Mouse (Mus musculus) layer of hippocampus, postnatal 25 days (tissue): ENCODE data around the gene Peli2. TPM values are rescaled to one million over a fixed set of nuclear protein-coding genes. Genes with fewer than 3 reads are reported as not detected.

ENCODE experiments used
- DNase-seq, 2 experiments: peaks; one replicate each; pipeline ENCODE4 v3.0.0; 2022; ENCODE audit warnings: mixed read lengths in 2 of 2, low spot score in 1 of 2; ENCODE audit errors: extremely low spot score in 1 of 2
- total RNA-seq, 2 experiments: library from RNA; stranded (reverse); gene quantifications; 2 replicates each; pipeline ENCODE4 v1.2.3; 2021

Gene Peli2
- total RNA-seq, 2 experiments from 2014 or later: 17.6 to 28.2 TPM

GRCm38 (mm10) chr14:48258696-48259366 lies 138.2 kb downstream of the Peli2 start:
- no peak for DNase-seq

DNA sequence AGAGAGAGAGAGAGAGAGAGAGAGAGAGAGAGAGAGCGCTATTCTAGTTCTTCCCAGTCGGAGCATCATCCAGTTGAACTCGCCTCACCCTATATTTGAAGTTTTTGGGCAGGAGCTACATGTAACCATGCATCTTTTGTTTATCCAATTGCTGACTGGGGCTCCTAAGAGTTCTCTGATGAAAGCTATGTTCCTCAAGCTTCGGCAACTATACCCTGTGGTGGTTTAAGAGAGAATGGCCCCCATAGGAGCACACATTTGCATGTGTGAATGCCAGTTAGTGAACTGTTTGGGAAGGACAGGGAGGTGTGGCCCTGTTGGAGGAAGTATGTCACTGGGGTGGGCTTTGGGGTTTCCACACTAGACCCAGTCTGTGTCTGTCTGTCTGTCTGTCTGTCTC lies 142.5 kb downstream of the Peli2 start:
- DNase-seq: no peak

- DNase-seq: no peak
Measured at GRCm38 (mm10) chr14:48266710-48267109, 146.1 kb downstream of the Peli2 start.

DNA sequence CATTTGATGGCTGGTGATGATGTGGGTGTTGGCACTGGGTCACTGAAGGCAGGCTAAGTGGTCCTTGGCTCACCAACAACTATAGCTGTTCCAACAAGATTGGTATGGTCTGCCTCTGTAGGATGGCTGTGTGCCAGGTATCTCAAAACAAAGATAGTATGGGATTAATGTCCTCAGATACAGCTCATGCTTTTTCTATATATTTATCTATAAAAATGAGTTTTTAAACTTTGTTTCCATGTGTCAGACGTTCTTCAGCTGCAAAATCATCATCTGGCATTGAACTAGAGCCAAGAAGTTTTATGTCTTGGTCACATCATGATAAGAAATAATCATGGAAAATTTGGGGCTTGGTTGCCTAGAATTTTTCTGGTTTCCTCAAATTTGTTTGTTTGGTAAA lies 157.7 kb downstream of the Peli2 start:
- DNase-seq: no peak

DNA sequence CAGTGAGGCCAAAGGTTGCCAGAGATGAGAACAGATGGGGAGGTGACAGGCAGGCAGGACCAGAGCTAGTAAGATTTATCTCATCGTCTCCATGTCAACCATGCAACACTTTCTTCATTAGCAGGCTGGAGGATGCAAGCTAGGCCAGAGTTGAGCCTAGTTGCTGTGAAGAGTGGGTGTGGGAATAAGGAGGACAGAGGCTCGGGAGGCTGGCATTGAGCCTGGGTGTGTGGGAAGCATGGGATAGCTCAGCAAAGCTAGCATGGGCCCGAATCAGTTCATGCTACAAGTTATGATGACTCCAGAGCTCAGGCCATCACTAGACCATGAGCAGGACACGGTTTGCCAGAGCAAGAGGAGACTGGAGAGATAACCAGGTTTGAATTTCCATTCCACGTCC lies 166.3 kb downstream of the Peli2 start:
- no peak for DNase-seq

DNA sequence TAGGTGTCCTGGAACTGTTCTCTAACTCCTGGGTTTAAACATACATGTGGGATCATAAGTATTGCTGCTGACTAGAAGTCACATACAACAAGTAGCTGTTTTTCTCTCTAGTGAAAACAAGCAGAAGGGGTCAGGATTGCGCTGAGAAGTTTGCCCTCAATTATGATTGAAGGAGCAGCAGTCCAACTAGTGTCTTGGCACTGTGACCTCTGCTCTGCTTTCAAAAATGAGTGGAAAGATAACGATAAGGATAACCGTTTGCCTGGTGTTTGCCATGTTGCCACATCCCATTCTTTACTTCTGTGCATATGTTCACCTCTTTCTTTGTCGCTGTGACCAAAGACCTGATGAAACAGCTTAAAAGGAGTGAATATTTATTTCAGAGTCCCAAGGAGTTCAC lies 167.0 kb downstream of the Peli2 start:
- DNase-seq: no peak

DNA sequence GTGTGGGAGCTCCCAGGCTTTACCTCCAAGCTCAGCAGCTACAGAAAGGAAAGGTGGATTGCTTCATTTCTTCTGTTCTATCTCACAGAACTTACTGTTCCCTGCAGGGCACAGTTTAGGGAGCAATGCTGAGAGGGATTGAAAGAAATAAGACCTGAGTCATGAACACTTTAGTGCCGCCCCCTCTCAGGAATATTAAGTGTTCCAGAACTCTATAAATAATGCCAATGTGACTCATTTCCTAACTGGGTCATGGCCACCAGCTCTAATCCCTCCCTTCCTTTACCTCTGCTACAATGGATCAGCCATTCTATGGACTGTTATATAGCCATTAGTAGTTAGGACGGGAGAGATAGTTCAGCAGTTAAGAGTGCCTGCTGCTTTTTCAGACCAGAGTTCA lies 168.0 kb downstream of the Peli2 start:
- DNase-seq: no peak

- DNase-seq: no peak
Measured at GRCm38 (mm10) chr14:48289602-48290599, 169.3 kb downstream of the Peli2 start.

GRCm38 (mm10) chr14:48293498-48293897 lies 172.9 kb downstream of the Peli2 start:
- DNase-seq: no peak

DNA sequence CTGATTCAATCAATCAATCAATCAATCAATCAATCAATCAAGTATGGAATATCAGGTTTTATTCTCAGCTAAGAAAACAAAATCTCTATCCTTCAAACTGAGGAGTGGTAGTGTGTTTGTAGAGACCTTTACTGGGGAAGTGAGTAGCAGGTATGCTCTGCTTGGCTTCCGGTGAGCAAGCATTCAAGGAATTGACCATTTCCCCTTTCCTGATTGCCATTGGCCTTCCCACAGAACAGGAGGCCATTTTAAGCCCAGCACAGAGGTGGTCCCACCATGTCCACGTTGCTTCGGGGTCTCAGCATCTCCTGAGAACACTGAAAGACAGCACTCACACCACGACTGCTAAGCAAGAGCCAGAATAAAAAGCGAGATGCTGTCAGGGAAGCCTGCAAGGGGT lies 174.8 kb downstream of the Peli2 start:
- DNase-seq: no peak

GRCm38 (mm10) chr14:48295815-48296271 lies 175.2 kb downstream of the Peli2 start:
- DNase-seq: no peak

GRCm38 (mm10) chr14:48296820-48297219 lies 176.2 kb downstream of the Peli2 start:
- no peak for DNase-seq

- DNase-seq: no peak
Measured at GRCm38 (mm10) chr14:48302471-48303186, 182.0 kb downstream of the Peli2 start.

DNA sequence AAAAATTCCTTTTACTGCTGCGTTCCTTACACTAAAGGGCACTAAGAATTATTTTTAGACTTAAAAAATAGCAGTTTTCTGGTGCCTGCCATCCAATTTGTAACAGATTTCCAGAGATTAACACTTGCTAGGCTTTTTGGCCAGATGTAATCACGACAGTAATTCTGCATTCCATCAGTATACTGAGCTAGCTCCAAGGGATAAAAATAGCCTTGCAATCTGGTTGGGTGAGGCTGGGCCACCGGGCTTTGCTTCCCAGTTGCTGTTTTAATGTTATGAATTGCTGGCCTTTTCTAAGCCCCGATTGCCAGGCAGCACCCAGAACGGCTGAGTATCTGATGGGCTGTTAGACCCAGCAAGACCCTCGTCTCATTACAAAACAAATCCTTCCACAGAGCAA lies 182.6 kb downstream of the Peli2 start:
- DNase-seq: no peak

DNA sequence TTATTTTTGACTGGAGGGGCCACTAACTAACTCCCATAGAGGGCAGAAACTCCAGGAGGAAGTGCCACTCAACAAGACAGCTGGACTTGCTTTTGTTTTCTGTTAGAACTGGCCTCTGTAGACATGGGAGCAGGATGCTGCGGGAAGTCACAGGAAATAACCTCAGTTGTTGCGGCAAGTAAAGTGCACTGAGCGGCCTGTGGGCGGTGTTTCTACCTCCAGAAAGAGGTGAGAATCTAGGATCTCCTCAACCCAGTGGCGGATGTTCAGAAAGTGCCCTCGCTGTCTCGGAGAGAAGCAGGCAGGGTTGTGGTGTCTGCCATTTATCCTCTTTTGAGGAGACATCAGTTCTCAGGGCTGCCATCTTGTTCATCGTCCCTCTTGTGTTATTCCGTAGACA lies 183.2 kb downstream of the Peli2 start:
- DNase-seq: no peak

GRCm38 (mm10) chr14:48313234-48313633 lies 192.6 kb downstream of the Peli2 start:
- no peak for DNase-seq

DNA sequence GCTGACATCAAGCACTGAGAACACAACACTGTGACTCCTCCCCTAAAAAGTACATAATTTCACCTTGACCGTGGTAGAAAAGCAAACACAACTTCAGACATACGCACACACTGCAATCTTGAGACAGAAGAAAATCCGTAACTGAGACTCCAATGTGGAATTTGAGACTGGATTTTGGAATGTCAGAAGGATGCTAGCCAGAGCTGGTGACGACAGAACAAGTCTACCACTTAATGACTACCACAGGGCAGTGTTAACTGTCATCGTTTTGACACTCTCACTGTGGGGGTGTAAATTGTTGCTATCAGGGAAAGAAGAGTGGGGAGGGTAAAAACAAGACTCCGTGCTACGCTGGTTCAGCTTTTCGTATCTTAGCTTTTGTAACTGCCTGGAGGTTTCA lies 195.8 kb downstream of the Peli2 start:
- DNase-seq: no peak

GRCm38 (mm10) chr14:48323771-48324459 lies 203.3 kb downstream of the Peli2 start:
- DNase-seq: no peak

DNA sequence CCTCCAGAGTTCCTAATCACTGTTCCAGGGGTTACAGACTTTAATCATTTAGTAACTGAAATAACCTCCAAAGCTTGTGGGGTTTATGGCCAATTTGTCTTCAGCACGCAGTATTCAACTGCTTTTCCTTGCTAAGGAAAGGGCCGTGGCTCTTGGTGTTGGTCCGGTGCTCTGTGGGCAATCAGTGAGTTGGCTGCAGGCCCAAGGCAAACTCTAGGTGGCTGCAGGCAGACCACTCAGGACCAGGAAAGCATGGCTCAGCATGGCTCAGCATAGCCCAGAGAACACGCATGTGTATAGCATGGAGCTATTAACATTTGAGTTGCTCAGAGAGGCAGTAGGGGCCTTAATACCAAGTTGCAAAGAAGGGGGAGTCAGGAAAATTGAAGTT lies 203.8 kb downstream of the Peli2 start:
- no peak for DNase-seq

GRCm38 (mm10) chr14:48327746-48328145 lies 207.1 kb downstream of the Peli2 start:
- DNase-seq: no peak
